Mouse (Mus musculus) ZHBTc4 (cell line): Measurements from ENCODE around the gene Eif4g3.

Source experiments
- DNase-seq: peaks from one replicate; pipeline ENCODE4 v3.0.0-alpha.2; 2011; ENCODE audit warnings: low read depth, low spot score

Gene Eif4g3

GRCm38 (mm10) chr4:138217951-138218685 lies 225.3 kb downstream of the Eif4g3 start:
- no peak for DNase-seq

GRCm38 (mm10) chr4:138219331-138219730 lies 226.5 kb downstream of the Eif4g3 start:
- DNase-seq, result peak; percentile 39

- DNase-seq, result no peak
These were observed 227.9 kb downstream of the Eif4g3 start for GRCm38 (mm10) chr4:138220761-138221160.

GRCm38 (mm10) chr4:138221406-138221805 lies 228.6 kb downstream of the Eif4g3 start:
- DNase-seq, result no peak

- DNase-seq, result peak; percentile 29
These were observed 229.6 kb downstream of the Eif4g3 start for GRCm38 (mm10) chr4:138222396-138222795.

- DNase-seq, result no peak
These were observed 230.8 kb downstream of the Eif4g3 start for GRCm38 (mm10) chr4:138223623-138224022.

- DNase-seq, result peak; percentile 16
These were observed 254.2 kb downstream of the Eif4g3 start for GRCm38 (mm10) chr4:138246756-138247665.

- peak; percentile 93 for DNase-seq
These were observed 257.5 kb downstream of the Eif4g3 start, which contains the start of the genes Sh2d5 and Kif17 for GRCm38 (mm10) chr4:138250088-138250960. TSS of gene Sh2d5 (plus strand) at chr4:138250403. TSS of gene Kif17 (plus strand) at chr4:138250435.

GRCm38 (mm10) chr4:138251819-138252218 lies 259.0 kb downstream of the Eif4g3 start:
- DNase-seq, result peak; percentile 90

- no peak for DNase-seq
These were observed 259.4 kb downstream of the Eif4g3 start for GRCm38 (mm10) chr4:138252231-138252630.

GRCm38 (mm10) chr4:138257116-138257687 lies 264.4 kb downstream of the Eif4g3 start:
- DNase-seq, result no peak
